Mouse (Mus musculus): ENCODE measurements around the gene Ano8. TPM values are rescaled to one million over a fixed set of nuclear protein-coding genes. Genes with fewer than 3 reads are reported as not detected.

Ano8 gene
- polyA plus RNA-seq, 1 experiment from 2014 or later = 3.7 TPM

GRCm38 (mm10) chr8:71468916-71469315, 16.8 kb downstream of the Ano8 start, which contains the start of gene Dda1:
TSS of gene Dda1 (plus strand) at chr8:71469199.
- Histone ChIP-seq H3K9ac (peak within 1 kb of the TSS; percentile 51), H3K27ac (replicated peaks) (peak within 1 kb of the TSS; percentile 61), H3K4me1 (peaks cover 31% of the 10 kb centered on the region), H3K36me3 (peaks cover 29% of the 10 kb centered on the region), H3K27me3 (no peaks in the 10 kb centered on the region), H3K4me3 (replicated peaks) (peak within 1 kb of the TSS; percentile 83), H3K4me2 (replicated peaks) (peak within 1 kb of the TSS; percentile 86), H3K9me3 (replicated peaks) (no peaks in the 10 kb centered on the region)
- ATAC-seq (ENCODE audit: insufficient number of reproducible peaks, low FRiP score, low TSS enrichment, low read depth) = peak; percentile 89
- WGBS = under 1% methylated on average over 40 of the region's 52 CpGs

- Histone ChIP-seq H3K9me3 (replicated peaks) (no peaks in the 10 kb centered on the region), H3K27me3 (no peaks in the 10 kb centered on the region), H3K36me3 (peaks cover 20% of the 10 kb centered on the region), H3K4me1 (peaks cover 38% of the 10 kb centered on the region), H3K27ac (replicated peaks) (no peak overlapping the region), H3K4me3 (replicated peaks) (no peak overlapping the region), H3K9ac (no peak overlapping the region), H3K4me2 (replicated peaks) (no peak overlapping the region)
- no peak for ATAC-seq (ENCODE audit: insufficient number of reproducible peaks, low FRiP score, low TSS enrichment, low read depth)
- WGBS = 85% methylated on average over 1 of the region's 1 CpGs
These were observed 17.8 kb downstream of the Ano8 start for GRCm38 (mm10) chr8:71468001-71468400.

DNA sequence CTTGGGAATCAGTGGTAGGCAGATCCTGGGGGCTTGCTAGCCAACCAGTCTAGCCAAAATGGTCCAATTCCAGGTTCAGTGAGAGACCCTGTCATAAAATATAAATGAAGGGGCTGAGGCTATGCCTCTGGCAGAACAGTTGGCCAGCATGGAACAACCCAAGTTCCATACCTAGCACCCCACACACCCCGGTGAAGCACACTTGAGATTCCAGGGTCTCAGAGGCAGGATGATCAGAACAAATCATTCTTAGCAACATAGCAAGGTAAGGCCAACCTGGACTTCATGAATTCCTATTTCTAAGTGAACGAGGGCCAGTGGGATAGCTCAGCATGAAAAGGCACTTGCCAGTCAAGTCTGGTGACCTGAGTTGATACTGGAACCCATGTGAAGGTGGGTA, 18.6 kb downstream of the Ano8 start:
- peaks cover 12% of the 10 kb centered on the region for H3K36me3 ChIP-seq
- H3K9ac ChIP-seq = no peak overlapping the region
- H3K27ac ChIP-seq (replicated peaks) = no peak overlapping the region
- H3K4me2 ChIP-seq (replicated peaks) = no peak overlapping the region
- no peak for ATAC-seq (ENCODE audit: insufficient number of reproducible peaks, low FRiP score, low TSS enrichment, low read depth)
- no peak overlapping the region for H3K4me3 ChIP-seq (replicated peaks)
- H3K4me1 ChIP-seq = peaks cover 46% of the 10 kb centered on the region
- WGBS = 93% methylated on average over 2 of the region's 2 CpGs
- H3K9me3 ChIP-seq (replicated peaks) = no peaks in the 10 kb centered on the region
- H3K27me3 ChIP-seq = no peaks in the 10 kb centered on the region

- Histone ChIP-seq H3K27me3 (no peaks in the 10 kb centered on the region), H3K4me2 (replicated peaks) (no peak overlapping the region), H3K27ac (replicated peaks) (no peak overlapping the region), H3K4me1 (peaks cover 53% of the 10 kb centered on the region), H3K9me3 (replicated peaks) (no peaks in the 10 kb centered on the region), H3K9ac (no peak overlapping the region), H3K36me3 (peaks cover 6% of the 10 kb centered on the region; the same call in 1 of the 2 replicates), H3K4me3 (replicated peaks) (no peak overlapping the region)
- no peak for ATAC-seq (ENCODE audit: insufficient number of reproducible peaks, low FRiP score, low TSS enrichment, low read depth)
- WGBS = 92% methylated on average over 5 of the region's 5 CpGs
These were observed 19.6 kb downstream of the Ano8 start for GRCm38 (mm10) chr8:71466198-71466597.

GRCm38 (mm10) chr8:71465733-71466132, 20.0 kb downstream of the Ano8 start:
- Histone ChIP-seq H3K4me3 (replicated peaks) (peak overlapping the region; percentile 94), H3K27me3 (no peaks in the 10 kb centered on the region), H3K4me2 (replicated peaks) (peak overlapping the region; percentile 84), H3K9ac (no peak overlapping the region), H3K4me1 (peaks cover 53% of the 10 kb centered on the region), H3K27ac (replicated peaks) (no peak overlapping the region), H3K36me3 (peaks cover 9% of the 10 kb centered on the region; the same call in 1 of the 2 replicates), H3K9me3 (replicated peaks) (no peaks in the 10 kb centered on the region)
- ATAC-seq (ENCODE audit: insufficient number of reproducible peaks, low FRiP score, low TSS enrichment, low read depth) = no peak
- 75% methylated on average over 8 of the region's 8 CpGs for WGBS

- Histone ChIP-seq H3K9ac (peak within 1 kb of the TSS; percentile 51), H3K27me3 (no peaks in the 10 kb centered on the region), H3K27ac (replicated peaks) (peak within 1 kb of the TSS; percentile 94), H3K4me1 (peaks cover 43% of the 10 kb centered on the region), H3K9me3 (replicated peaks) (no peaks in the 10 kb centered on the region), H3K4me3 (replicated peaks) (peak within 1 kb of the TSS; percentile 94), H3K36me3 (peaks cover 15% of the 10 kb centered on the region; the same call in 1 of the 2 replicates), H3K4me2 (replicated peaks) (peak within 1 kb of the TSS; percentile 84)
- ATAC-seq (ENCODE audit: insufficient number of reproducible peaks, low FRiP score, low TSS enrichment, low read depth) = peak; percentile 68
- WGBS = under 1% methylated on average over 59 of the region's 59 CpGs
These were observed 21.0 kb downstream of the Ano8 start, which contains the start of gene Mrpl34 for GRCm38 (mm10) chr8:71464513-71465500. TSS of gene Mrpl34 (plus strand) at chr8:71464959.

GRCm38 (mm10) chr8:71463188-71464033, 22.4 kb downstream of the Ano8 start, which contains the start of gene Abhd8:
TSS of gene Abhd8 (minus strand) at chr8:71463655.
- Histone ChIP-seq H3K36me3 (peaks cover 28% of the 10 kb centered on the region), H3K4me2 (replicated peaks) (peak within 1 kb of the TSS; percentile 84), H3K9me3 (replicated peaks) (no peaks in the 10 kb centered on the region), H3K4me1 (peaks cover 40% of the 10 kb centered on the region), H3K9ac (peak within 1 kb of the TSS; percentile 79), H3K4me3 (replicated peaks) (peak within 1 kb of the TSS; percentile 94), H3K27ac (replicated peaks) (peak within 1 kb of the TSS; percentile 94), H3K27me3 (no peaks in the 10 kb centered on the region)
- ATAC-seq (ENCODE audit: insufficient number of reproducible peaks, low FRiP score, low TSS enrichment, low read depth) = peak; percentile 87
- WGBS = 1% methylated on average over 55 of the region's 55 CpGs

DNA sequence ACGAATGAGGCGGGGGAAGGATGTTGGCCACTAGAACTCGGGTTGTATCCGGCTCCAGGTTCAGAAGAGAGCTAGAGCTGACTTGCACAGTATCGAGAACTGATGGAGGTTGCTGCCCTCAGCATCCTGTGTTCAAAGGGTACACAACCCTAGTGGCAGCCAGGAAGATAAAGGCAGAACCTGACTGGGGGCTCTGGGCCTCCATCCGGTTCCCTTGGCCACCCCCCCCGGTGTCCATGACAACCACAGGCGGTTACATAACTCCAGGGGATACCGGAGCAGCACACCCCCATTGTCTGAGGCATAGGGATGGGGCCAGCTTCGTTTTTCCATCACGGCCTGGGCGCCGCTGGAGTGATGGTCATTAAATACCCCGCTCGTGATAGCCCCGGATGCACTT, 23.0 kb downstream of the Ano8 start:
- H3K4me2 ChIP-seq (replicated peaks) = peak overlapping the region; percentile 84
- 0 out of 2 replicates have a peak overlapping the region, but pooled peaks have one; percentile 94 for H3K27ac ChIP-seq (replicated peaks)
- H3K4me1 ChIP-seq = peaks cover 40% of the 10 kb centered on the region
- H3K36me3 ChIP-seq = peaks cover 34% of the 10 kb centered on the region
- no peak for ATAC-seq (ENCODE audit: insufficient number of reproducible peaks, low FRiP score, low TSS enrichment, low read depth)
- WGBS = 5% methylated on average over 16 of the region's 16 CpGs
- H3K9ac ChIP-seq = peak overlapping the region; percentile 79
- peak overlapping the region; percentile 94 for H3K4me3 ChIP-seq (replicated peaks)
- H3K9me3 ChIP-seq (replicated peaks) = no peaks in the 10 kb centered on the region
- no peaks in the 10 kb centered on the region for H3K27me3 ChIP-seq

DNA sequence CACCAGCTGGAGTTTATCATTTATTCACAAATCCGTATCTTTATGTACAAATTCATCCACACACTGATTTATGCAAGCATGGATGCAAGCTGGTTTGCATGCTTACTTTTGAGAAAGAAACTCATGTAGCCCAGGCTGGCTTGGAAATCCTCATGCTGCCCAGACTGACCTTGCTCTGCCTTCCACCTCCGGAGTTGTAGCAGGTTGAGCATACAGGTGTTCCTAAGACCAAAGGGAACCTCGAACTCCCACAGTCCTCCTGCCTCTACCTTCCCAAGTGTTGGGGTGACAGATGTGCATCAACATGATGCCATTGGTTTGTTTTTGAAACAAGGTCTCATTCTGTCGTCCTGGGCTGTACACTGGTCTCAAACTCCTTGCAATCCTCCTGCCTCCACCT, 23.6 kb downstream of the Ano8 start:
- Histone ChIP-seq H3K27ac (replicated peaks) (no peak overlapping the region), H3K36me3 (peaks cover 38% of the 10 kb centered on the region), H3K4me3 (replicated peaks) (peak overlapping the region; percentile 94; the same call in 1 of the 2 replicates), H3K27me3 (no peaks in the 10 kb centered on the region), H3K4me1 (peaks cover 43% of the 10 kb centered on the region), H3K9ac (no peak overlapping the region), H3K9me3 (replicated peaks) (no peaks in the 10 kb centered on the region), H3K4me2 (replicated peaks) (peak overlapping the region; percentile 84)
- 70% methylated on average over 4 of the region's 4 CpGs for WGBS
- no peak for ATAC-seq (ENCODE audit: insufficient number of reproducible peaks, low FRiP score, low TSS enrichment, low read depth)

DNA sequence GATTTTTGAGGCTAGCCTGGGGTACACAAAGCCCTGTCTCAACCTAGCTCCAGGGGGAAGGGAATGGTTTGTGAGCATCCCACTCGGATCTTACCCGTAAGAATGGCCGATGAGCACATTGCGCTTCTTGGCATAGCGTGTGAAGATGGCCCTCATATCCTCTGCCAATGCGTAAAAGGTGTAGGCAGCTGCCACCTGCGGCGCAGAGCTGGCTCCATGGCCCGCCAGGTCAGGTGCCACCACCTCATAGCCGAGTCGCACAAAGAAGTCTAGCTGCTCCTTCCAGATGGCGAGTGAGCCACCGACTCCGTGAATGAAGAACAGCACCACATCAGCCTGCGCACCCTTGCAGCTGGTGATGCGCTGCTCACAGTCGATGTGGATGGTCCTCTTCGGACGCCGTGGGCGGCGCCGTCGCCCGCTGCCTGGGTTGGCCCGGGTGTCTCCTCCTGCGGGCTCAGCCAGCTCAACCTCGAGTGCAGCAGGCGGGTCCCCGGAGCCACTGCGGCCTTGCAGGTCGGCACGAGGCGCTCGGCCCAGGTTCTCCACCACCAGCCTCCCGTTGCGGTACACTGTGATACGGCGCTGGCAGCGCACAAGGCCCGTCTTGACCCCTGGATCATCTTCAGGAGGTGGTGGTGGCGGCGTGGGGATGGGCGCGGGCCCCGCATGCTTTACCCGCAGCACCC, 24.5 kb downstream of the Ano8 start:
- Histone ChIP-seq H3K27me3 (no peaks in the 10 kb centered on the region), H3K4me1 (peaks cover 44% of the 10 kb centered on the region), H3K4me2 (replicated peaks) (no peak overlapping the region), H3K9ac (no peak overlapping the region), H3K36me3 (peaks cover 41% of the 10 kb centered on the region), H3K4me3 (replicated peaks) (no peak overlapping the region), H3K9me3 (replicated peaks) (no peaks in the 10 kb centered on the region), H3K27ac (replicated peaks) (no peak overlapping the region)
- ATAC-seq (ENCODE audit: insufficient number of reproducible peaks, low FRiP score, low TSS enrichment, low read depth) = no peak
- WGBS = 81% methylated on average over 47 of the region's 47 CpGs
